Mouse (Mus musculus) spleen, postnatal 4 days (tissue): Measurements from ENCODE around the gene Ikzf4.
A peak's percentile ranks its signal among the peaks of the same experiment; 100 is the strongest.

Experiments used
- DNase-seq, 2 experiments: peaks; one replicate each; pipeline ENCODE4 v3.0.0; 2022; ENCODE audit warnings: low spot score in 2 of 2

The Ikzf4 gene

GRCm38 (mm10) chr10:128645111-128646011 is at the start of gene Ikzf4:
Ikzf4 (minus strand) TSS chr10:128645991.
- DNase-seq, result no peak

- no peak for DNase-seq
Measured at GRCm38 (mm10) chr10:128695411-128695991, 49.7 kb upstream of the Ikzf4 start.

GRCm38 (mm10) chr10:128674469-128675008 is 28.7 kb upstream of the Ikzf4 start:
- DNase-seq, result no peak

- DNase-seq, result peak; percentile 77 to 89
Measured at GRCm38 (mm10) chr10:128673763-128674468, 28.1 kb upstream of the Ikzf4 start, which contains the start of gene Suox. Suox (minus strand) TSS chr10:128674073.

DNA sequence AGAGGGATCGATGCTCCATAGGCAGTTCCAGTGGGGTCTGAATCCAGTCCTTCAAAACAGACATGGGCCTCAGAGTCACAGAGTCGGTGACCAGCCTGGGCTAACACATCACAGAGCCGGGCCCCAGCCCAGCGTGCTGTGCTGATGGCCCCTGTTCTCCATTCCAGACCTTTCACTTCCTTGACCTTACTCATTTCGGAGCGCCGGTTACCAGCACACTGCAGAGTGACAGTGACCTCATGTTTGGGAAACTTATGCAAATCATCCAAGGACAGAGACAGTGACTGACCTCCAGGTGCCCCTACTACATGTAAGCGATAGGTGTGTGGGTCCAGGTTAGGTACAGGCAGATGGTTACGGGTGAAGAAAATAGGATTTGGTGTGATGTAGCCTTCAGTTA is 25.4 kb upstream of the Ikzf4 start:
- DNase-seq, result no peak

DNA sequence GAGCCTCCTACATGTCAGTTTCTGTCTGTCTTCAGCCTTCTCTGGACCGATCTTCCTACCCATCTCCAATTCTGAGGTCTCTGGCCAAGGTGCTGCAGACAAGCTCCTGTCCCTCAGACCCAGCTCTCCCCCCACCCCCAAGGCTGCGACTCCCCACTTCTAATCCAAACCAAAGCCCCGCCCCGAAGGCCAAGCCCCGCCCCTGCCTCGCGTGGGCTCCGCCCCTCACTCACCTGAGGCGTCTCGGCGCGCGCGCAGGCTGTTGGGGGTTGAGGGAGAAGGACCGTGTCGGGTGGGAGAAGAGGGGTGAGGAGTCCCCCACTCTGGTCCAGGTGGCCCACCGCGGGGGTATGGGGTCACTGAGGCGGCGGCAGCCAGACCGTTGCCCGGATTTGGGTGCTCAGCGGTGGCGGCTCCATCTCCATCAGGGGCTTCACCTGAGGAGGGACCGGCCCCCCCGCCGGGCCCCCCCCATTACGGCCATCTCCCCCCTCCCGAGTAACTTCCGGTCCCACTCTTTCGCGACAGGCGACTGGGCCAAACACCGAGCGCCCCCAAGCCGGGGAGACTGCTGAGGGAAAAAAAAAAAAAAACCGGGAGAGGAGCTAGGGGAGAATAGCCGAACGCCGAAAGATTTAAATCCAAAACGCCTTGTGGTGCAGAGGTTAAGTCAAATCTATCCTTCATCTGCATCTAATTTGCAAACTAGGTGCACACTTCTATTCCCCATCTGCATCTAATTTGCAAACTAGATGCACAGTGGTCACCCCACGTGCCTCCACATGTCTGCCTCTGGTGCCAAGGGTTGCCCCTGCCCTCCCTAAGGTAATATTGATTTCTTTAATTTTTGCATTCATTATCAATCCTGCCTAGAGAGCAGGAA is 23.2 kb upstream of the Ikzf4 start:
- DNase-seq, result peak; percentile 59 to 80

DNA sequence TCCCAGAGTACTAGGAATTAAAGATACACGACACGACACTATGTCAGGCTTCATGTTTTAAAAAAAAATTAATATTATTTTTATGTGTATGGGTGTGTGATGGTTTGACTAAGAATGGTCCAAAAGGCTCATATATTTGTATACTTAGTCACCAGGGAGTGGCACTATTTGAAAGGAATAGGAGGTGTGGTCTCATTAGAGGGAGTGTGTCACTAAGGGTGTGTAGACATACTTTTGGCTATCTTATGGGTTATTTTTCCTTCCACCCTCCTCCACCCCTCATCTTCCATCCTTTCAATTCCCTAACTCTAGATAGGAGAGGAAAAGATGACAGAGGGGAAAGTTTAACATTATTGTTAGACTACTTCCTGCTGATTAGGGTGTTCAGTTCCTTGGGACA is 20.0 kb upstream of the Ikzf4 start:
- no peak for DNase-seq

- no peak for DNase-seq
Measured at GRCm38 (mm10) chr10:128665307-128665706, 19.5 kb upstream of the Ikzf4 start.

DNA sequence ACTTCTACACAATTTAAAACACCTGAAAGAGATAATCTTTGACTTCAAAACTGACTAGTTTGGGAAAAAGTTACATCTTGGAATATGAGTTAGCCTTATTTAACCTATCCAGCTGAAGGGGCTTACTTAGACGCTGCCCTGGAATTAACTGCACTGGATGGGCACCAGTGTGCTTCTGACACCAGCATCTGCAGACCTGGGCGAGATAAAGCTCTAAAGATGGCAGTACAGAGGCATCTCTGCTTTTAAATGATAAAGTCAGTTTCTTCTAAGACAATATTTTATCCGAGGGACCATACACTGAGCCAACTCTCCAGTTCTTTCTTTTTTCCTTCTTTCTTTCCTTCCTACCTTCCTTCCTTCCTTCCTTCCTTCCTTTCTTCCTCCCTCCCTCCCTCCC is 19.0 kb upstream of the Ikzf4 start:
- DNase-seq, result no peak

GRCm38 (mm10) chr10:128663441-128664220 is 17.8 kb upstream of the Ikzf4 start:
- DNase-seq, result no peak

DNA sequence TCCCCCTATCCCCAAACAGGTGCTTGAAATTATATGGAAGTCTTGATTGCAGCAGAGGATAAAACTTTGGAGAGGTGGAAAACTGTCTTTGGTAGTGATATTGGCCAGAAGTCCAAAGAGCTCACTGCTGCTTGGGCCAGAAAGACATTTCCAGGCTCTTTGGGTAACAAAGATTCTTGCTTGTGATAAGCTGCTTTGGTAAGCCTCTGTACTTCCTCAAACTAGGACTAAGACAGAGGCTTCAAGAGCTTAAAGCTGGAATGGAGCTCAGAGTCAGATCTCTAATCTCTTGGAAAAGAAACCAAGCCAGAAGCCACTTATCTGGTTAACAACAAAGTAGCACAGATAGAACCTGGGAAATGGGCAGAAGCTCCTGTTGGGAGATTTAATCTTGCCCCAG is 16.7 kb upstream of the Ikzf4 start:
- DNase-seq, result no peak

DNA sequence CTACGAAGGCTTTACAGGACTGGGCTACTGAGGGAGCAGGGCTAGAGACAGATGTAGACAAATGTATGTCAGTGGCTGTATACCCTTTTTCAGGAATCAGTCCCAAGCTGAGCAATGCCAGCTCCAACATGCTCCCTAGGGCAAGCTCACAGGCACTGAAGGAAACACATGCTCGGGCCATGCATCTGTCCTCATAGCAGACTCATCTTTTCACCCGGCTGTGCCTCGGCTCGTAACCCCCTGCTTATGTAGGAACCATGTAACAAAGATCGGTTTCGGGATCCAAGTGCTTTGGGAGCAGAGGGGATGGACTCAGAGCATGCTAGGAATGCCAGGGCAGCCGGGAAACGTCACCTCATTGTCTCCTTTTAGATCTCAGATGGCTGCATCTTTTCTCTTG is 13.7 kb upstream of the Ikzf4 start:
- no peak for DNase-seq

DNA sequence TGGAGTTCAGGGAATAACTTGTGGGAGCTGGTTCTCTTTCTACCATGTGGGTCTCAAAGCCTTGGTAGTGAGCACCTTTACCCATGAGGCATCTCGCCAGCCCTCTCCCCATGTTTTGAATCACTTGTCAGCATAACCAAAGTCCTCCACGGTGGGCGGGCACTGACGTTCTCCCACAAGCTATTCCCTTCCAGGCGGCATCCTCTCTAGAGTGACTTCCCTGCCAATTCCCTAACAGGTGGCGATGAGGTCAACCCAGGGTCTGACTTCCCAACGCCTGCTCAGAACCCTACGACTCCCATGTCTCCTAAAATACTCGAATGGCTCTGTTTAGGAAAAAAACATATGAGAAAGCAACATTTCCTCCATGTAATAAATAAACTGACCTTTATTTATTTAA is 12.1 kb upstream of the Ikzf4 start:
- no peak for DNase-seq

- no peak for DNase-seq
Measured at GRCm38 (mm10) chr10:128656731-128657130, 10.9 kb upstream of the Ikzf4 start.

- DNase-seq, result no peak
Measured at GRCm38 (mm10) chr10:128655254-128655653, 9.5 kb upstream of the Ikzf4 start.

GRCm38 (mm10) chr10:128653866-128654265 is 8.1 kb upstream of the Ikzf4 start:
- no peak for DNase-seq

DNA sequence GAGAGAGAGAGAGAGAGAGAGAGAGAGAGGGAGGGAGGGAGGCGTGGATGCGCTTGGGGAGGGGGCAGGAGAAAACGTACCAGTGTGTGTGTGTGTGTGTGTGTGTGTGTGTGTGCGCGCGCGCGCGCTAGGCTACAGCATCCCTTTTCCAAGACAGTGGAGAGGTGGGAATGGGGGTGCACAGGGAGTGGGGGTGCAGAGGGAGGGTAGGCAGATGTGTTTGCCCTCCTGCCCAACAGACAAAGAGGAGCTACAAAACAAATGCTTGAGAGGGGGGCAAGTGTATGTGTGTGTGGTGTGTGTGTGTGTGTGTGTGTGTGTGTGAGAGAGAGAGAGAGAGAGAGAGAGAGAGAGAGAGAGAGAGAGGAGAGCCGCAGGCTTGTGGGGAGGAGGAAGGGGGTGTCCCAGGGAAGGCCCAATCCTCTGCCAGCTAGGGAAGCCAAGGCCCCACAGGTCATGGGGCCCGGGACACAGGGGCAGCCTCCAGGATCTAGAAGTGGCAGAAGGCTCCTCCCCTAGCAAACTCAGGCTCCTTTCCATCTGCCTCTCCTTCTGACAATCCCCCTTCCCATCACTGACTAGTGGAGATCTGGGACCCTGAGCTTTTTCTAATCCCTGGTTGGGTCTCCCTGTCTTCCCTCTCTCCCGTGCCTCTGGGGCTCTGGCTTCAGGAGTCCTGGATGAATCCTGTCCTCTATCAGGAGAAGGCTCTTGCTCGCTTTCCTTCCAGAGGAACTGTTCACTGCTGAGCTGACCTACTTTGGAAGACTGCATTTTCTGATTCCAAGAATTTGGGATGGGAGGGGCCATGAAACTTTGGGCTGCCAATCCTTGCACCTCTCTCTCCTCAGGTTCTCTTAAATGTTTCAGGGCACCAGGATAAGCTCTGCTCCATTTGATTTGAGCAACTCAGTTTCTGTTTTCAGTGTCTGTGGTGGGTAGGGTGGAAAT is 623 bp upstream of the Ikzf4 start:
- DNase-seq, result no peak

- DNase-seq, result no peak
Measured at GRCm38 (mm10) chr10:128642749-128643148, 3.0 kb downstream of the Ikzf4 start.

GRCm38 (mm10) chr10:128641871-128642270 is 3.9 kb downstream of the Ikzf4 start:
- DNase-seq, result no peak
